Mouse (Mus musculus): ENCODE results near the gene Abhd6. TPM values are rescaled to one million over a fixed set of nuclear protein-coding genes. Genes with fewer than 3 reads are reported as not detected.
"Not testable (repeated sequence)": the region's sequence is repeated elsewhere in the genome, so short reads cannot be mapped to it uniquely, and the experiment has no call there.

The Abhd6 gene
- polyA plus RNA-seq, 1 experiment from 2014 or later, result 91.7 TPM

DNA sequence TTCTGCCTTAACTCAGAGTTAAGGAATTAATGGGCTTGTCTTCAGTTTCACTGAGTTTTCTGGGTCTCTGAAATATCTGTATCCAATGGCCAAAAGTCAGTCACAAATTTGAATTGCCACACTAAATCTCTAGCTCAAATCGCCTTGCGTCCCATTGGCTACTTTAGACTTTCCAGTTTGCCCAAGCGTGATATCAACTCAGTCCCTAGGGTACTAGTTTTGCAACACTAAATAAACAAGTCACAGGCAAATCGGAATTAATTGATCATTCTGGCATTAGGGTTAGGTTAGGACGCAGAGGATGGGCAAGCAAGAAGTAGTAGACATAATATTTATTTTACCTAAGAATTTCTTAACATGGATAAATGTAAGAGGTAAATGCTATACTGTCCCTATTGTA lies 2.5 kb upstream of the Abhd6 start:
- Histone ChIP-seq H3K4me3 (ENCODE audit: low read depth, low read length) (no peak overlapping the region), H3K4me2 (replicated peaks; ENCODE audit: low read depth) (no peak overlapping the region), H3K27ac (replicated peaks) (no peak overlapping the region), H3K9ac (ENCODE audit: low read length) (no peak overlapping the region), H3K4me1 (replicated peaks; ENCODE audit: control insufficient read depth, insufficient read depth) (no peaks in the 10 kb centered on the region), H3K36me3 (ENCODE audit: control insufficient read depth, insufficient read depth, low read length) (no peaks in the 10 kb centered on the region), H3K9me3 (ENCODE audit: control insufficient read depth, low read length) (no peaks in the 10 kb centered on the region), H3K27me3 (ENCODE audit: control insufficient read depth, insufficient read depth, low read length) (no peaks in the 10 kb centered on the region)
- DNase-seq (ENCODE audit: low spot score) (no peak), ATAC-seq (ENCODE audit: low FRiP score, low TSS enrichment) (no peak)
- 79% methylated on average over 5 of the region's 5 CpGs for WGBS
- TF ChIP-seq CTCF (IDR thresholded peaks at IDR 0.05; ENCODE audit: low read depth), result no peak
- TF ChIP-seq EP300 (optimal IDR thresholded peaks at IDR 0.05), result no peak

GRCm38 (mm10) chr14:8000831-8001685 lies 1.6 kb upstream of the Abhd6 start:
- H3K27me3 ChIP-seq (ENCODE audit: control insufficient read depth, insufficient read depth, low read length), result no peaks in the 10 kb centered on the region
- H3K4me2 ChIP-seq (replicated peaks; ENCODE audit: low read depth), result no peak overlapping the region
- no peak for TF ChIP-seq CTCF (IDR thresholded peaks at IDR 0.05; ENCODE audit: low read depth)
- TF ChIP-seq EP300 (optimal IDR thresholded peaks at IDR 0.05), result no peak
- DNase-seq (ENCODE audit: low spot score), result peak; percentile 23
- no peaks in the 10 kb centered on the region for H3K4me1 ChIP-seq (replicated peaks; ENCODE audit: control insufficient read depth, insufficient read depth)
- H3K9me3 ChIP-seq (ENCODE audit: control insufficient read depth, low read length), result no peaks in the 10 kb centered on the region
- no peak overlapping the region for H3K9ac ChIP-seq (ENCODE audit: low read length)
- WGBS, result 35% methylated on average over 17 of the region's 17 CpGs
- ATAC-seq (ENCODE audit: low FRiP score, low TSS enrichment), result 0 out of 2 replicates have a peak, but pooled peaks have one; percentile 12
- H3K27ac ChIP-seq (replicated peaks), result no peak overlapping the region
- no peaks in the 10 kb centered on the region for H3K36me3 ChIP-seq (ENCODE audit: control insufficient read depth, insufficient read depth, low read length)
- no peak overlapping the region for H3K4me3 ChIP-seq (ENCODE audit: low read depth, low read length)

GRCm38 (mm10) chr14:8003093-8003670 lies 480 bp downstream of the Abhd6 start:
- under 1% methylated on average over 23 of the region's 23 CpGs for WGBS
- Histone ChIP-seq H3K4me2 (replicated peaks; ENCODE audit: low read depth) (peak overlapping the region; percentile 94), H3K9me3 (ENCODE audit: control insufficient read depth, low read length) (no peaks in the 10 kb centered on the region), H3K27me3 (ENCODE audit: control insufficient read depth, insufficient read depth, low read length) (no peaks in the 10 kb centered on the region), H3K27ac (replicated peaks) (peak overlapping the region; percentile 67), H3K9ac (ENCODE audit: low read length) (peak overlapping the region; percentile 63), H3K4me1 (replicated peaks; ENCODE audit: control insufficient read depth, insufficient read depth) (no peaks in the 10 kb centered on the region), H3K36me3 (ENCODE audit: control insufficient read depth, insufficient read depth, low read length) (no peaks in the 10 kb centered on the region), H3K4me3 (ENCODE audit: low read depth, low read length) (peak overlapping the region; percentile 64)
- TF ChIP-seq CTCF (IDR thresholded peaks at IDR 0.05; ENCODE audit: low read depth) (no peak), EP300 (optimal IDR thresholded peaks at IDR 0.05) (no peak)
- DNase-seq (ENCODE audit: low spot score), result peak; percentile 41
- ATAC-seq (ENCODE audit: low FRiP score, low TSS enrichment), result peak; percentile 36

DNA sequence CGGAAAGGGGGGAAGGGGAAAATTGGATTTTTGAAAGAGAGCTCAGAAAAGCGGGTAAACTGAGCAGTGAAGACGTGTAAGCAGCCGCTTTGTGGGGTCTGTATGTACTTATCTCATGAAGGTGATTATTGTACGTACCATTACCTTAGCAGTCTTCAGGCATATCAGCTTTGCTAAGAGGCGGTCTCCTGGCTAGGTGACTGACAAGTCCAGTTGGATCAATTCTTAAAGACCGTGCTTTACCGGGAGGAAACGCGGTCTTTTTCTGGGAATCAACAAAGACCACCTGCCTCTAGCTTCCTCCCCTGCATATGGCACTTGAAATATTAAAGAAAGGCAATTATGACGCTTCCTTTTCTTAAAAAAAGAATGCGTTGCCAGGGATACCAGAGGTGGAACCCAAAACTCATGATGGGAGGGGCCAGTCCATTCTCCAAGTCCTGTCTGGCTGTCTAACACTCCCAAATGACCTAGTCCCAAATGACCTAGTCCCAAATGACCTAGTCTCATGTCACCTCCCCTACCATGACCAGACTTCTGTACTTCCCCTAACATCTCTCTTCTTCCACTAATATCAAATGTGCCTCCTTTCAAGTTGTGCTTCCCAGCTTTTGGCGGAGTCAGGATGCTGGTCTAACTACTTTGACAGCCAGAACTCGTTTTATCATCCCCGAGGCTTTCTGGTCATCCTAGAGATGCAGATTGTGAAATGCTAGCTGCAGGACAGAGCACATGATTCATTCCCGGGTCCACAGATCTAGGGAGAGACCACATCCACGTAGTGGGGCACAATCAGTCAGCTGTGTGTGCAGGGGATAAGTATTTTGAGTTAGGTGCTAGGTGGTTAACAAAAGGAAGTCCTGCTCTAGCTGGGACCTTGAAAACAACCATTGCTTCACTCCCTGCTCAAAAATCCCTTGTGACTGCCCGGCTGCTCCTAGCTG lies 1.3 kb downstream of the Abhd6 start:
- 28% methylated on average over 18 of the region's 18 CpGs for WGBS
- Histone ChIP-seq H3K27ac (replicated peaks) (no peak overlapping the region; the same call in 1 of the 2 replicates), H3K4me1 (replicated peaks; ENCODE audit: control insufficient read depth, insufficient read depth) (no peaks in the 10 kb centered on the region), H3K4me2 (replicated peaks; ENCODE audit: low read depth) (peak overlapping the region; percentile 94), H3K36me3 (ENCODE audit: control insufficient read depth, insufficient read depth, low read length) (no peaks in the 10 kb centered on the region), H3K27me3 (ENCODE audit: control insufficient read depth, insufficient read depth, low read length) (no peaks in the 10 kb centered on the region), H3K9ac (ENCODE audit: low read length) (no peak overlapping the region), H3K4me3 (ENCODE audit: low read depth, low read length) (peak overlapping the region; percentile 64), H3K9me3 (ENCODE audit: control insufficient read depth, low read length) (no peaks in the 10 kb centered on the region)
- TF ChIP-seq EP300 (optimal IDR thresholded peaks at IDR 0.05) (no peak), CTCF (IDR thresholded peaks at IDR 0.05; ENCODE audit: low read depth) (no peak)
- no peak for ATAC-seq (ENCODE audit: low FRiP score, low TSS enrichment)
- DNase-seq (ENCODE audit: low spot score), result no peak

- not testable (repeated sequence) for H3K4me2 ChIP-seq (replicated peaks; ENCODE audit: low read depth); H3K4me3 ChIP-seq (ENCODE audit: low read depth, low read length); H3K4me1 ChIP-seq (replicated peaks; ENCODE audit: control insufficient read depth, insufficient read depth); H3K27me3 ChIP-seq (ENCODE audit: control insufficient read depth, insufficient read depth, low read length); H3K9me3 ChIP-seq (ENCODE audit: control insufficient read depth, low read length); DNase-seq (ENCODE audit: low spot score); ATAC-seq (ENCODE audit: low FRiP score, low TSS enrichment); H3K36me3 ChIP-seq (ENCODE audit: control insufficient read depth, insufficient read depth, low read length); H3K9ac ChIP-seq (ENCODE audit: low read length); H3K27ac ChIP-seq (replicated peaks)
- 64% methylated on average over 3 of the region's 3 CpGs for WGBS
These were observed 3.4 kb downstream of the Abhd6 start for GRCm38 (mm10) chr14:8006061-8006460.
